Mouse (Mus musculus) layer of hippocampus, postnatal 14 days (tissue): Measurements from ENCODE around the gene Nyap2. TPM values are rescaled to one million over a fixed set of nuclear protein-coding genes. Genes with fewer than 3 reads are reported as not detected.

Source experiments
- DNase-seq, 2 experiments: peaks; one replicate each; pipeline ENCODE4 v3.0.0; 2021 to 2022; ENCODE audit warnings: low spot score in 2 of 2, mixed read lengths in 1 of 2
- long read RNA-seq, 2 experiments: library from polyadenylated mRNA; stranded (forward); transcript quantifications; one replicate each; pipeline ENCODE4 v2.0.0; 2021
- total RNA-seq, 2 experiments: library from RNA; stranded (reverse); gene quantifications; 2 replicates each; pipeline ENCODE4 v1.2.3; 2021

Gene Nyap2
- 10 to 100 TPM; 29.5 to 32.3 TPM for total RNA-seq
- long read RNA-seq, experiment 1, partial matches to known transcripts: 1 of 2 reads
- long read RNA-seq, experiment 1, other reads (novel, unspliced or antisense): 1 of 2 reads
- long read RNA-seq, experiment 2, full-length matches to known transcripts: 2 of 2 reads
- long read RNA-seq, experiment 2, partial matches to known transcripts: 0 of 2 reads
- long read RNA-seq, experiment 2, other reads (novel, unspliced or antisense): 0 of 2 reads

GRCm38 (mm10) chr1:81076831-81077664 is at the start of gene Nyap2:
Gene Nyap2, plus strand, starts transcription at chr1:81076950.
- peak; percentile 54 to 63 for DNase-seq

DNA sequence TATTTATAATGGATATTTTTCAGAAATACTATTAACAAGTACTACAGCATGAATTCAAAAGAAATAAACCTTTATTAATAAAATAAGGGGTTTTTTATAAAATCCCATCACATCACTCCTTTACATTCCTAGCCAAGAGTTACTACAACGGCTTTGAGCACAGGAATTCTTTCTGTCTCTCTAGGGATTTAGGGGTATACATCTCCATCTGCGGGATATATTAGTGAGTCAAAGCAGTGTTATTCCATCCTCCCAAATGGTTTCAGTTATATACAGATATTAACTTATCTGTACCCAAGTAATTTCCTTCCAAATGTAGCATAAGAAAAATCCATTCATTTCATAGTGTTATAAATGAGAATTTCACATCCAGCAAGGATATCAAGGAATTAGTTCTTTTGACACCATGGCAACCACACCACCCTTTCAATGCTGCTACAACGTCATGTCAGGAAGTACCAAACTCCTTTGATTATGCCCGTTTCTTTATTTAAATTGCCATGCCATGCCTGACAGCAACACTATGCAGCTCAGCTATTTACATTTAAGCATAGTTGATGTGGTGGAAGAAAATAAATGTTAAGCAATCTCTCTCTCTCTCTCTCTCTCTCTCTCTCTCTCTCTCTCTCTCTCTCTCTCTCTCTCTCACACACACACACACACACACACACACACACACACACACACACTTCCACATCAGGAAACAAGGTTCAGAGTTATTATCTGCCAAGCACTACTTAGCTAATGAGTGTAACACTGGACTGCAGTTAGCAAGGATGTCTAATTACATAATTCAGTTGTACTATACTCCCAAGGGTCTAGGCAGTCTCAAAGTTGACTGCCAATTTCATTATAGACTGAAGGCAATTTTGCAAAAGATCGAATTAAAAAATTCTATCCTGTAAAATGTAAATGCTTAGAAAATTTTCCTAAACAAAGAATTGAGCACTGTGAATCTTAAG is 33.6 kb upstream of the Nyap2 start:
- DNase-seq: no peak

DNA sequence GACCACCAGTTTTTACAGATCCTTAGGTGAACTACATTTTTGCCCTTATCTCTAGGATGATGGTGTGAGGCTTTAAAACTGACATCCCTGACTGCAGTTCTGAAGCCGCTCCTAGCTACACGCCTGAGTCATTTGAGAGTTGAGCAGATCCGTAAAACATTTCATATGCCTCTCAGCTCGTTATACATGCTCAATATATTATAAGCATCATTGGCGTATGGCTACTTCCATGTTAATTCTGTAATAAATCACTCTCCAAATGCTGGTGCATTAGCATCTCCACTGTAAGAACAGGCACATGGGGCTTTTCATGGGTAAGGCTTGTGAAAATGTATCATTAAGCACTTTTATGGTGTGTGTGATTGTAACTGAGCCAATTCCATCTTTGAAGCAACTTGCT is 18.4 kb upstream of the Nyap2 start:
- no peak for DNase-seq

DNA sequence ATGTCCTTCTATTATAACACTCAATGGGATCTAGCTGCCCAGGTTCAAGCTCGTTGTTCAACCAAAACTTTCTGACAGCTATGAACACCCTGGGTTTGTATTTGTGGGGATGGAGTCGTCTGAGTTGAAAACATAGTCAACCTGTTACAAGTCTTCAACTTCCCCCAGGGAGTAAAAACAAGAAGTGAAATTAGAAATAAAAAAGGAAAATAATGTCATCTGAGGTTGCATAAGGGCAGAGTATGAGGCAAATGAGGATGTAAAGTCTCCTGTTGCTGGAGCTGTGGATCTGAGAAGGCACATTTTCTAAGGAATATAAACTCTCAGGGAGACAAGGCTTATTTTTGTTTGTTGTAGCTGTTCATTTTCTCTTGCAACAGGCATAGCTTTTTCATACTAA is 17.9 kb upstream of the Nyap2 start:
- no peak for DNase-seq

DNA sequence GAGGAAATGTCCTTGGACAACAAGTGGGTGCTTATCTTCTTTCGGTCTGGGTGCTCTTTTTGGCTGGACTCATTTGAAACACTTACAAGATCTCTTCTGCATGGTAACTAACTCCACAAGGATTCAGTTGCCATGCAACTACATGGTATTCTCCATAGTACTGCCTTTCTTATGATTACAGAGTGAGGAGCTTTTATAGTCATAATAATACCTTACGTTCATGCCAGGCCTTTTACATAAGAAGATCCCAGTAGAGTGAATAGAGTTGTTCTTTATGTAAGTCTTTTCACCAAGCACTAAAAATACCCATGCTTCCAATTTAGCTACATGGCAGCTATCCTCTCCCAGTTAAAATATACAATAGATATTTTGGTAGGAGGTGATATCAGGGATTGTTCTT is 13.9 kb upstream of the Nyap2 start:
- DNase-seq: no peak

DNA sequence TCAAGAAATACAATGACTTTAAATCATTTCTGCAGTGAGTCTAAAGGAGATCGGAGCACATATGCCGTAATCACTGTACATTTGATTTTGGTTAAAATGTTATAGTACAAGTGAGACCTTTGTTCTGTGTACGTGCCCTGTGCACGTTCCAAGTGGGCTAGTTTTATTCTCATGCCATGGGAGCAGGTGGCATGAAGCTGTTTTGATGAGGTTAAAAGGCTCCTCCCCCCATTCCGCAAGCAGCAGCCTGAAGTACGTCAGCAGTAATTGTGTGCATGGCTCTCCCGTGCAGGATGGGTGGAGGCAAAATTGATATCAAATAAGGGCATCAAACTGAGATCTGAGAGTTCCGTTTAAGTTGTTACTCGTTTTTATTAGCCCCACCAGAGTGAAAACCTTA is 491 bp upstream of the Nyap2 start:
- DNase-seq: peak; percentile 39 to 44

DNA sequence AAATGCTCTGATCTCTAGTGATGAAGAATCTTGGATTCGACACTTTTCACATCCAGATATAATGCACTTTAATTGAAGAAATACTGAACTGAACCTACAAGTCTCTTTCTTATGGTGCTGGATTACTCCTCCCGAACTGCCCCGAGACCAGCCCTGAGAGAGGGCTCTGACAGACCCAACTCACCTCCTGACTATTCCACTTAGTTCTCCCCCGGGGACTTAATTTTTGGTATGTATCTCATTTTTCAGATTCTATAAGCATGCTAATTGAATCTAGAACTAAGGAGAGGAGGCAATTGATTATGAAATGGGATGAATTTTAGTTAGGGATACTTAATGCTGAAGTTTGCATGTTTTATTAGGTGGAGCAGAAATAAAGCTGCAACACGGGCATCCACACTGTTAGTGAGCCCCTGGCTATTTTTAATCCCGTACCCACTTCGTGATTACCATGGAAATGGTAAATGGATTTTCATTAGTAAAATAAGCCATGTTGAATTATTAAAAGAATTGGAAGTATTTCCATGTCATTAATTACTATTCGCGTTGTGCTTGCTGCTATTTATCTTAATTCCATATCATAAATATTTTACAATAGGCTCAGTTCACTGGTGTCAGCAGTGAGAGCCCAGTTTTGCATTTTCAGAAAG is 1.0 kb downstream of the Nyap2 start:
- DNase-seq: peak in 1 of 2 experiments; percentile 5

GRCm38 (mm10) chr1:81087485-81087884 is 10.7 kb downstream of the Nyap2 start:
- peak in 1 of 2 experiments; percentile 49 for DNase-seq

GRCm38 (mm10) chr1:81090400-81090799 is 13.7 kb downstream of the Nyap2 start:
- no peak for DNase-seq

GRCm38 (mm10) chr1:81090979-81091378 is 14.2 kb downstream of the Nyap2 start:
- DNase-seq: no peak

GRCm38 (mm10) chr1:81092056-81092455 is 15.3 kb downstream of the Nyap2 start:
- no peak for DNase-seq

- no peak for DNase-seq
These were observed 16.1 kb downstream of the Nyap2 start for GRCm38 (mm10) chr1:81092886-81093285.

DNA sequence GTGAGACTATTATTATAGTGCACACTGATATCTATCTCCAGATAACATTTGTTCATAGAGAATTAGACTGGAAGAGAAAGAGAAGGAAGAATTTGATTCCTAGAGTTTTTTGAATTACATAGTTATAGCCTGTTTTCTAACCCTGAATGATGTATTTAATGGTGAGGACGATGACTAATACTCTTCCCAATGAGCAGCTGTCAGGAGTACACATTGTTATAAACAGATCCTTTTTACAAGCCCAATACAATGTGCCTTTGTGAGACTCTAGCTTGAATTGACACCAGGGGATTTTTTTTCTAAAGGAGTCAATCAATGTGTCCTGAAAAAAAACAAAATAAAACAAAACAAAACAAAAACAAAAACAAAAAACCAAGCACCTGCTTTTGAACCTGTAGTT is 22.2 kb downstream of the Nyap2 start:
- DNase-seq: peak in 1 of 2 experiments; percentile 18

- DNase-seq: no peak
These were observed 25.0 kb downstream of the Nyap2 start for GRCm38 (mm10) chr1:81101749-81102148.

DNA sequence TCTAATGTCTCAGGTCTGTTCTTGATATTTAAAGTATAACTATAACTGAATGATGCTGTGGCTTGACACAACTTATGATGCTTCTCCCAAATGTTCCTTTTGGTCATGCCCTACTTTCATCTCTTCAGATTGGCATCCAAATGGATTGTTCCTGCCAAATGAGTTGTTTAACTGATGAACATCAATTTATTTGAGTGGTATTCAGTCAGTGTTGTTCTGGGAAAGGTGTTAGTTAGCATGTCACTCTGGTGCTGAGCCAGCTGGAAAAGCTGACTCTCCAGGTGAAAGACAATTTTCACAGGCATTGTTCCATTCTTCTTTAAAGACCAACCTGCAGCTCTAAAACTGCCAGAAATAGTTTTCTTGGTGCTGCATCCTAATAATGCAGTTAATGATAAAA is 43.0 kb downstream of the Nyap2 start:
- peak in 1 of 2 experiments; percentile 10 for DNase-seq

- DNase-seq: no peak
These were observed 55.4 kb downstream of the Nyap2 start for GRCm38 (mm10) chr1:81132007-81132712.

GRCm38 (mm10) chr1:81143855-81144254 is 67.1 kb downstream of the Nyap2 start:
- no peak for DNase-seq

- no peak for DNase-seq
These were observed 68.8 kb downstream of the Nyap2 start for GRCm38 (mm10) chr1:81145576-81145975.

- DNase-seq: no peak
These were observed 92.5 kb downstream of the Nyap2 start for GRCm38 (mm10) chr1:81169245-81169644.

DNA sequence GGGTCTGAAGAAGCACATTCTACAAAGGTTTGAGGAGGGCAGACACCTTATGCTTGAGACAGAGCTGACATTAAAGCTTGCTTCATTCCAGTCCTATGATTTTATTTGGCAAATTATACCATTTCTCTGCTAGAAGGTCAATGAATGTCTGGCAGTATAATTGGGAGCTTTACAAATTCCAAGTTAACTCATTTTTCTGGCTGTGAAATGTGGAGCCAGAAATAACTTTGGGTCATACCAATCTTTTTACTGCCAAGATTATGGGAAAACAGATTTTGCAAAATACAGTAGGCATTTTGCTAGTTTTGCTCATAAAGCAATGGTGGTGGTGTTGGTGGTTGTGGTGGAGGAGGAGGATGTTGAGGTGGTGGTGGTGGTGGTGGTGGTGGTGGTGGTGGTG is 96.0 kb downstream of the Nyap2 start:
- peak in 1 of 2 experiments; percentile 57 for DNase-seq
